Mouse (Mus musculus): ENCODE results near the gene Sde2.

DNA sequence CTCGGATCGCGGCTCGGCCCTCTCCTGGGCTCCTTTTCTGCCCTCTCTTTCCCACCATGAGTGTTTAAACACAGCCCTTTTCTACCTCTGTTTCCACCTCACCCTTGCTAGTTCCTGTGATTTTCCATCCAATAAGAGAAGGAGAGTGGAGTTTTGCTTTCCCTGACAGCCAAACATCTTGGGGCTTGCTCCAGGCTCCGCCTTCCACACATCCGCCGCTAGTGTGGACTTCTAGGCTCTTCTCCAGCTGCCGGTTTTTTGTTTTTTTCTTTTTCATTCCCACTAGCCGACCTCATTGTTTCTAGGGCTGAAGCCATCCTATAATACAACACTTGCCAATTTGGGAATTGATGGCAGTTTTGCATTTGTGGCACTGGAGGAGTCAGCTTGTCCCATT, 2.8 kb upstream of the Sde2 start:
- no peak for TF ChIP-seq CTCF (IDR thresholded peaks at IDR 0.05; ENCODE audit: low read depth, low read length)
- TF ChIP-seq TAL1 (conservative IDR thresholded peaks at IDR 0.05; ENCODE audit: low read depth, low read length): no peak
- no peak for TF ChIP-seq POLR2AphosphoS5 (IDR thresholded peaks at IDR 0.05; ENCODE audit: insufficient replicate concordance, low read depth, low read length)
- TF ChIP-seq GATA1 (IDR thresholded peaks at IDR 0.05; ENCODE audit: borderline replicate concordance, low read length): no peak
